Mouse (Mus musculus) CH12.LX (cell line): ENCODE measurements around the gene Dcst1. TPM values are rescaled to one million over a fixed set of nuclear protein-coding genes. Genes with fewer than 3 reads are reported as not detected.

Experiments used
- DNase-seq: peaks from one replicate; pipeline ENCODE4 v3.0.0-alpha.2; 2013; ENCODE audit errors: extremely low read depth
- H3K27ac ChIP-seq: 2 replicates; pipeline ENCODE4 v1.5.1; 2012; ENCODE audit warnings: low read depth, mild to moderate bottlenecking, control low read depth, moderate library complexity; ENCODE audit not compliant: insufficient read depth
- H3K27me3 ChIP-seq: replicated peaks from 2 replicates; pipeline ENCODE3; 2012; ENCODE audit warnings: inconsistent platforms
- H3K36me3 ChIP-seq, 2 experiments: replicated peaks in 1 of 2; 2 replicates each; pipeline versions ENCODE3 to v1.6.1; 2012; ENCODE audit warnings: inconsistent platforms in 1 of 2, low read length in 1 of 2, mild to moderate bottlenecking in 1 of 2, mixed read lengths in 1 of 2, moderate library complexity in 1 of 2; ENCODE audit not compliant: control insufficient read depth in 1 of 2, insufficient read depth in 1 of 2
- H3K4me1 ChIP-seq, 2 experiments: 2 replicates each; pipeline ENCODE4 v1.6.1; 2012; ENCODE audit warnings: inconsistent platforms in 1 of 2, moderate library complexity in 1 of 2; ENCODE audit not compliant: insufficient read depth in 2 of 2, control insufficient read depth in 1 of 2
- H3K4me2 ChIP-seq: 2 replicates; pipeline ENCODE4 v1.6.1; 2012; ENCODE audit warnings: low read depth, mild to moderate bottlenecking, control low read depth; ENCODE audit not compliant: poor library complexity, insufficient read depth, severe bottlenecking
- H3K4me3 ChIP-seq, 3 experiments: fragments of 150-350 bp in 1 of 3; sonication (generic) in 1 of 3; replicated peaks in 1 of 3; 2 replicates each; pipeline versions ENCODE3 to v1.5.1; 2011 to 2012; ENCODE audit warnings: low read depth in 2 of 3, low read length in 2 of 3, mild to moderate bottlenecking in 2 of 3, moderate library complexity in 2 of 3, control low read depth in 1 of 3, improper control_type of control experiment in 1 of 3, inconsistent platforms in 1 of 3, mixed read lengths in 1 of 3; ENCODE audit not compliant: poor library complexity in 1 of 3
- H3K79me2 ChIP-seq: replicated peaks from 2 replicates; pipeline ENCODE4 v1.6.1; 2012; ENCODE audit warnings: mild to moderate bottlenecking, moderate library complexity; ENCODE audit not compliant: control insufficient read depth, poor library complexity, insufficient read depth, severe bottlenecking; ENCODE audit errors: extremely low read depth
- H3K9ac ChIP-seq: 2 replicates; pipeline ENCODE4 v1.6.1; 2012; ENCODE audit warnings: low read depth, mild to moderate bottlenecking, control low read depth, moderate library complexity; ENCODE audit not compliant: insufficient read depth
- H3K9me3 ChIP-seq: replicated peaks from 2 replicates; pipeline ENCODE3; 2012; ENCODE audit warnings: low read length, inconsistent platforms, mixed read lengths
- CHD2 ChIP-seq: IDR thresholded peaks from 2 replicates; pipeline ENCODE4 v1.6.1; 2011; ENCODE audit warnings: low read length, improper control_type of control experiment
- CTCF ChIP-seq, 2 experiments: IDR thresholded peaks in 1 of 2; conservative IDR thresholded peaks in 1 of 2; 2 replicates each; pipeline ENCODE4 v1.5.1; 2011 to 2012; ENCODE audit warnings: low read depth in 2 of 2, low read length in 2 of 2, improper control_type of control experiment in 1 of 2, inconsistent platforms in 1 of 2, mild to moderate bottlenecking in 1 of 2, moderate library complexity in 1 of 2
- E2F4 ChIP-seq: IDR thresholded peaks from 2 replicates; pipeline ENCODE4 v1.6.1; 2011; ENCODE audit warnings: low read depth, low read length, improper control_type of control experiment; ENCODE audit not compliant: insufficient replicate concordance
- MAZ ChIP-seq: IDR thresholded peaks from 2 replicates; pipeline ENCODE4 v1.6.1; 2012; ENCODE audit warnings: low read depth, mild to moderate bottlenecking, inconsistent platforms, low read length, improper control_type of control experiment, moderate library complexity
- MXI1 ChIP-seq: IDR thresholded peaks from 2 replicates; pipeline ENCODE4 v1.6.1; 2011; ENCODE audit warnings: mild to moderate bottlenecking, low read depth, low read length, improper control_type of control experiment
- NELFE ChIP-seq: IDR thresholded peaks from 2 replicates; pipeline ENCODE4 v1.6.1; 2011; ENCODE audit warnings: low read depth, low read length, improper control_type of control experiment
- PAX5 ChIP-seq: IDR thresholded peaks from 2 replicates; pipeline ENCODE4 v1.6.1; 2012; ENCODE audit warnings: low read length, inconsistent platforms, mixed read lengths
- RAD21 ChIP-seq: IDR thresholded peaks from 2 replicates; pipeline ENCODE4 v1.6.1; 2011; ENCODE audit warnings: low read depth, mild to moderate bottlenecking, low read length, improper control_type of control experiment, moderate library complexity
- SMC3 ChIP-seq: IDR thresholded peaks from 2 replicates; pipeline ENCODE4 v1.6.1; 2011; ENCODE audit warnings: low read depth, low read length, improper control_type of control experiment
- TBP ChIP-seq: conservative IDR thresholded peaks from 2 replicates; pipeline ENCODE4 v1.6.1; 2011; ENCODE audit warnings: low read depth, low read length, improper control_type of control experiment
- ZC3H11A ChIP-seq: IDR thresholded peaks from 2 replicates; pipeline ENCODE4 v1.6.1; 2012; ENCODE audit warnings: low read depth, mild to moderate bottlenecking, inconsistent platforms, low read length, improper control_type of control experiment
- dilution Hi-C: fragments of 300-500 bp; cut with MboI; formaldehyde crosslinking; loops from 2 replicates; pipeline ENCODE4 v1.14.3; 2020; ENCODE audit warnings: low sequenced_read_pairs; ENCODE audit not compliant: extremely low pct_unique_long_range_greater_than_20kb, extremely low pct_ligation_motif_present
- in situ Hi-C: fragments of 300-500 bp; cut with MboI; formaldehyde crosslinking; loops from 3 replicates; pipeline ENCODE4 v1.14.3; 2019; ENCODE audit warnings: low sequenced_read_pairs, low pct_ligation_motif_present, low pct_unique_long_range_greater_than_20kb, mixed read lengths
- polyA plus RNA-seq: library from polyadenylated mRNA; unstranded; fragments of >175 nt; gene quantifications from 2 replicates; pipeline ENCODE4 v1.2.1, GENCODE M21; 2012; ENCODE audit warnings: low read depth; ENCODE audit not compliant: insufficient read length
- total RNA-seq, 2 experiments: library from RNA; depleted of rRNA; stranded (reverse); fragments of 300-350 nt in 1 of 2; fragments of >200 nt in 1 of 2; gene quantifications; 2 replicates each; pipeline ENCODE4 v1.2.3; 2012 to 2014

Dcst1 gene
- total and polyA plus RNA-seq, 3 experiments: 0.04 to 0.10 TPM; not detected in 1

DNA sequence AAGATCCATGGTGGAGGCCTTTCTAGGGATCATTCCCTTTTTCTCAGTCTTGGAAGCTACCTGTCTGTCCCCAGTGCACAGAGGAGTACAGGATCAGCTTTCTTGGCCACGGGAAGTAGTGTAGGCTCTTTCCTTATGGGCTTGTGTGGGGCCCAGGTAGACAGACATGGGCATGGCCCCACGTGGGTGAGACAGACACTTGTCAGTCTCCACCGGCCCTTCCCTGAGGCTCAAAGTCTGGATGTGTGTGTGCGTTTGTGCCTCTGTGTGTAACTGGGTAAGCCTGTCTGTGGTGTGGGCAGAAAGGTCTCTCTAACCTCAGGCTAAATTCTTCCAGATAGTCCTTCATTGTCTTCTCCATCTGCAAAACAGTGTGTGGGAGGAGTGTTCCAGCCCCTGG lies 59.9 kb downstream of the Dcst1 start:
- DNase-seq: no peak
- Histone ChIP-seq H3K27me3 (peaks cover 2% of the 10 kb centered on the region), H3K4me3 (no peak overlapping the region), H3K4me1 (no peaks in the 10 kb centered on the region), H3K36me3 (no peaks in the 10 kb centered on the region), H3K79me2 (no peaks in the 10 kb centered on the region), H3K27ac (no peak overlapping the region), H3K4me2 (no peak overlapping the region), H3K9me3 (no peaks in the 10 kb centered on the region), H3K9ac (no peak overlapping the region)
- TF ChIP-seq PAX5: no peak
- no peak for TF ChIP-seq TBP
- dilution Hi-C loops: no loop called here
- in situ Hi-C loops: no loop called here

DNA sequence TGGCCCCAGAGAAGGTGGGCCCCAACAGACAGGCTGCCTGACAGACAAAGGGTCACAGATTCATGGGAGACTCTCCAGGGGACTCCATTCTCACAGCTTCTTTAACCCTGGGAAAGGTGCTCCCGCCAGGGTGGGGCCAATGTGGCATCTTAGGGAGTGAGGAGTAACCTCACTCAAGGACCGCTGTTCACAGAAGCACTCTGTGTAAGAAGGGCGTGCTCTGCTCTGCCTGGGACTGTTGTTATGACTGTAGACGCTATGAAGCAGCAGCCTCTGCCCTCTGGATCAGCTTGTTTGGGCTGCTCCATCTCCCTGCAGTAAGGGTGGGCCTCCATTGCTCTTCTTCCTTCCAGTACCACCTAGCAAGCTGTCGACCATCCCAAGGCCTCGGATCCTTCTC lies 60.6 kb downstream of the Dcst1 start:
- no peak overlapping the region for H3K4me3 ChIP-seq
- no peaks in the 10 kb centered on the region for H3K36me3 ChIP-seq
- in situ Hi-C loops: no loop called here
- no peak for DNase-seq
- H3K9ac ChIP-seq: no peak overlapping the region
- TF ChIP-seq CHD2 (no peak), NELFE (no peak), ZC3H11A (no peak), CTCF (conservative IDR thresholded peaks at IDR 0.05 in 1 of 2, IDR thresholded peaks at IDR 0.05 in 1 of 2; ENCODE audit: low read depth in 2 of 2, low read length in 2 of 2) (no peak)
- dilution Hi-C loops: no loop called here
- peaks cover 2% of the 10 kb centered on the region for H3K27me3 ChIP-seq
- no peak overlapping the region for H3K4me2 ChIP-seq
- no peaks in the 10 kb centered on the region for H3K4me1 ChIP-seq
- no peaks in the 10 kb centered on the region for H3K9me3 ChIP-seq
- H3K79me2 ChIP-seq: no peaks in the 10 kb centered on the region
- H3K27ac ChIP-seq: no peak overlapping the region

DNA sequence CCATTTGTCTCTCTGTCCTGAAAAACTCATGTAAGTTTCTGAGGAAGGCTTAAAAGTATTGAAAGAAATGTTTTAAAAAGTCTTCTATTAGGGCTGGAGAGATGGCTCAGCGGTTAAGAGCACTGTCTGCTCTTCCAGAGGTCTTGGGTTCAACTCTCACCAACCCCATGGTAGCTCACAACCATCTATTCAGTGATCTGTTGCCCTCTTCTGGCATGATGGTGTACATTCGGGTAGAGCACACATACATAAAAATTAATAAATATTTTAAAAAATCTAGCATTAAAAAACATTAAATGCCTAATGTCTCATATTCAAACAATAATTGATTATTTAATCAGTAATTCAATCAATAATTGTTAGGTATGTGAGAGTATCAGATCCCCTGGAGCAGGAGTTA lies 64.5 kb downstream of the Dcst1 start:
- DNase-seq: no peak
- dilution Hi-C loops: no loop called here

More for the DNA sequence above, 64.5 kb downstream of the Dcst1 start:
- H3K27ac ChIP-seq: no peak overlapping the region
- H3K27me3 ChIP-seq: peaks cover 2% of the 10 kb centered on the region
- in situ Hi-C loops: no loop called here
- H3K4me3 ChIP-seq: no peak overlapping the region
- H3K9me3 ChIP-seq: no peaks in the 10 kb centered on the region
- no peaks in the 10 kb centered on the region for H3K36me3 ChIP-seq
- H3K79me2 ChIP-seq: no peaks in the 10 kb centered on the region
- H3K4me1 ChIP-seq: peaks cover 7 to 25% of the 10 kb centered on the region in 2 experiments
- H3K9ac ChIP-seq: no peak overlapping the region
- TF ChIP-seq SMC3 (peak; percentile 37; the same call in 1 of the 2 replicates), CTCF (conservative IDR thresholded peaks at IDR 0.05 in 1 of 2, IDR thresholded peaks at IDR 0.05 in 1 of 2; ENCODE audit: low read depth in 2 of 2, low read length in 2 of 2) (peak in 1 of 2 experiments; percentile 56; a peak in 2 of 4 replicates), MXI1 (no peak), E2F4 (no peak), RAD21 (peak; percentile 51), MAZ (no peak), CHD2 (no peak)
- H3K4me2 ChIP-seq: no peak overlapping the region

Other genes starting within 250 kb of the Dcst1 start
Only the 20 nearest of the 27 such genes appear.
- gene Thbs3, start 150.1 kb downstream of the Dcst1 start, total RNA-seq (2012; rRNA removed): 6.1 and 10.1 TPM in 2 replicates
- gene Thbs3, start 150.1 kb downstream of the Dcst1 start, total RNA-seq (2014; rRNA removed): 4.2 and 5.7 TPM in 2 replicates
- 4.3 and 4.6 TPM in 2 replicates for gene Thbs3, start 150.1 kb downstream of the Dcst1 start, polyA plus RNA-seq
- 205 and 222 TPM in 2 replicates for gene Mtx1, start 138.2 kb downstream of the Dcst1 start, total RNA-seq (2012; rRNA removed)
- gene Mtx1, start 138.2 kb downstream of the Dcst1 start, total RNA-seq (2014; rRNA removed): 256 and 299 TPM in 2 replicates
- 159 and 162 TPM in 2 replicates for gene Mtx1, start 138.2 kb downstream of the Dcst1 start, polyA plus RNA-seq
- gene Muc1, start 136.2 kb downstream of the Dcst1 start, total RNA-seq (2012; rRNA removed): 0.38 and 0.50 TPM in 2 replicates
- 0.09 and 0.28 TPM in 2 replicates for gene Muc1, start 136.2 kb downstream of the Dcst1 start, total RNA-seq (2014; rRNA removed)
- 0.60 and 0.71 TPM in 2 replicates for gene Muc1, start 136.2 kb downstream of the Dcst1 start, polyA plus RNA-seq
- 141 and 143 TPM in 2 replicates for gene Krtcap2, start 119.3 kb downstream of the Dcst1 start, total RNA-seq (2012; rRNA removed)
- gene Krtcap2, start 119.3 kb downstream of the Dcst1 start, total RNA-seq (2014; rRNA removed): 127 and 180 TPM in 2 replicates
- 198 and 230 TPM in 2 replicates for gene Krtcap2, start 119.3 kb downstream of the Dcst1 start, polyA plus RNA-seq
- 1.9 and 2.0 TPM in 2 replicates for gene Trim46, start 118.9 kb downstream of the Dcst1 start, total RNA-seq (2012; rRNA removed)
- gene Trim46, start 118.9 kb downstream of the Dcst1 start, total RNA-seq (2014; rRNA removed): 0.36 TPM in 2 replicates
- gene Trim46, start 118.9 kb downstream of the Dcst1 start, polyA plus RNA-seq: 1.4 and 1.9 TPM in 2 replicates
- gene Dpm3, start 105.9 kb downstream of the Dcst1 start, total RNA-seq (2012; rRNA removed): 189 and 228 TPM in 2 replicates
- 45.8 and 52.7 TPM in 2 replicates for gene Dpm3, start 105.9 kb downstream of the Dcst1 start, total RNA-seq (2014; rRNA removed)
- 70.4 and 74.8 TPM in 2 replicates for gene Dpm3, start 105.9 kb downstream of the Dcst1 start, polyA plus RNA-seq
- gene Slc50a1, start 94.7 kb downstream of the Dcst1 start, total RNA-seq (2012; rRNA removed): 47.8 and 50.9 TPM in 2 replicates
- 40.6 and 41.8 TPM in 2 replicates for gene Slc50a1, start 94.7 kb downstream of the Dcst1 start, total RNA-seq (2014; rRNA removed)
- 44.7 and 56.0 TPM in 2 replicates for gene Slc50a1, start 94.7 kb downstream of the Dcst1 start, polyA plus RNA-seq
- gene Efna1, start 84.1 kb downstream of the Dcst1 start, total RNA-seq (2012; rRNA removed): 0.59 and 0.93 TPM in 2 replicates
- 0.62 and 0.70 TPM in 2 replicates for gene Efna1, start 84.1 kb downstream of the Dcst1 start, total RNA-seq (2014; rRNA removed)
- gene Efna1, start 84.1 kb downstream of the Dcst1 start, polyA plus RNA-seq: 0.71 and 0.80 TPM in 2 replicates
- gene Efna3, start 42.3 kb downstream of the Dcst1 start, total RNA-seq (2012; rRNA removed): 0.13 TPM in 1 of 2 replicates, not detected in the other
- gene Efna3, start 42.3 kb downstream of the Dcst1 start, total RNA-seq (2014; rRNA removed): 0.09 TPM in 1 of 2 replicates, not detected in the other
- gene Efna3, start 42.3 kb downstream of the Dcst1 start, polyA plus RNA-seq: 0.19 TPM in 1 of 2 replicates, not detected in the other
- gene Efna4, start 27.2 kb downstream of the Dcst1 start, total RNA-seq (2012; rRNA removed): 2.6 and 3.1 TPM in 2 replicates
- gene Efna4, start 27.2 kb downstream of the Dcst1 start, total RNA-seq (2014; rRNA removed): 0.76 and 1.1 TPM in 2 replicates
- 1.00 and 1.1 TPM in 2 replicates for gene Efna4, start 27.2 kb downstream of the Dcst1 start, polyA plus RNA-seq
- gene Adam15, start 15.3 kb downstream of the Dcst1 start, total RNA-seq (2012; rRNA removed): 31.3 and 39.1 TPM in 2 replicates
- gene Adam15, start 15.3 kb downstream of the Dcst1 start, total RNA-seq (2014; rRNA removed): 5.8 and 5.9 TPM in 2 replicates
- gene Adam15, start 15.3 kb downstream of the Dcst1 start, polyA plus RNA-seq: 26.2 and 26.5 TPM in 2 replicates
- gene Dcst2, start 3.3 kb downstream of the Dcst1 start, total RNA-seq (2012; rRNA removed): not detected in 2 replicates
- gene Dcst2, start 3.3 kb downstream of the Dcst1 start, total RNA-seq (2014; rRNA removed): not detected in 2 replicates
- gene Dcst2, start 3.3 kb downstream of the Dcst1 start, polyA plus RNA-seq: 0.10 and 0.14 TPM in 2 replicates
- gene Zbtb7b, start 29.5 kb upstream of the Dcst1 start, total RNA-seq (2012; rRNA removed): 31.6 and 34.2 TPM in 2 replicates
- 11.9 and 12.7 TPM in 2 replicates for gene Zbtb7b, start 29.5 kb upstream of the Dcst1 start, total RNA-seq (2014; rRNA removed)
- 27.6 and 32.4 TPM in 2 replicates for gene Zbtb7b, start 29.5 kb upstream of the Dcst1 start, polyA plus RNA-seq
- not detected in 2 replicates for gene Lenep, start 37.5 kb upstream of the Dcst1 start, total RNA-seq (2012; rRNA removed)
- not detected in 2 replicates for gene Lenep, start 37.5 kb upstream of the Dcst1 start, total RNA-seq (2014; rRNA removed)
- gene Lenep, start 37.5 kb upstream of the Dcst1 start, polyA plus RNA-seq: not detected in 2 replicates
- gene Flad1, start 46.6 kb upstream of the Dcst1 start, total RNA-seq (2012; rRNA removed): 26.9 and 29.0 TPM in 2 replicates
- 28.7 and 31.1 TPM in 2 replicates for gene Flad1, start 46.6 kb upstream of the Dcst1 start, total RNA-seq (2014; rRNA removed)
- gene Flad1, start 46.6 kb upstream of the Dcst1 start, polyA plus RNA-seq: 25.9 and 26.0 TPM in 2 replicates
- gene Cks1b, start 53.1 kb upstream of the Dcst1 start, total RNA-seq (2012; rRNA removed): 173 and 195 TPM in 2 replicates
- gene Cks1b, start 53.1 kb upstream of the Dcst1 start, total RNA-seq (2014; rRNA removed): 224 and 268 TPM in 2 replicates
- gene Cks1b, start 53.1 kb upstream of the Dcst1 start, polyA plus RNA-seq: 200 and 270 TPM in 2 replicates
- gene Shc1, start 53.2 kb upstream of the Dcst1 start, total RNA-seq (2012; rRNA removed): 23.1 and 24.2 TPM in 2 replicates
- 40.2 and 40.6 TPM in 2 replicates for gene Shc1, start 53.2 kb upstream of the Dcst1 start, total RNA-seq (2014; rRNA removed)
- 32.1 and 32.3 TPM in 2 replicates for gene Shc1, start 53.2 kb upstream of the Dcst1 start, polyA plus RNA-seq
- gene Pygo2, start 65.0 kb upstream of the Dcst1 start, total RNA-seq (2012; rRNA removed): 40.2 and 40.8 TPM in 2 replicates
- 21.5 and 21.9 TPM in 2 replicates for gene Pygo2, start 65.0 kb upstream of the Dcst1 start, total RNA-seq (2014; rRNA removed)
- 29.7 and 31.7 TPM in 2 replicates for gene Pygo2, start 65.0 kb upstream of the Dcst1 start, polyA plus RNA-seq
- 16.3 and 18.4 TPM in 2 replicates for gene Pbxip1, start 71.5 kb upstream of the Dcst1 start, total RNA-seq (2012; rRNA removed)
- 14.1 and 14.6 TPM in 2 replicates for gene Pbxip1, start 71.5 kb upstream of the Dcst1 start, total RNA-seq (2014; rRNA removed)
- gene Pbxip1, start 71.5 kb upstream of the Dcst1 start, polyA plus RNA-seq: 17.3 and 17.6 TPM in 2 replicates
- gene Pmvk, start 89.3 kb upstream of the Dcst1 start, total RNA-seq (2012; rRNA removed): 42.1 and 50.5 TPM in 2 replicates
- 64.0 and 69.3 TPM in 2 replicates for gene Pmvk, start 89.3 kb upstream of the Dcst1 start, total RNA-seq (2014; rRNA removed)
- 42.0 and 47.1 TPM in 2 replicates for gene Pmvk, start 89.3 kb upstream of the Dcst1 start, polyA plus RNA-seq